Mouse (Mus musculus) liver, adult 2 months (tissue): ENCODE measurements at regions not wholly inside any gene's neighbourhood (a gene's known extent, or its start where the extent isn't known, plus 50 kb on each side); places are given as distances from the start of the nearest gene placed in this dataset.

Experiments used
- DNase-seq: peaks from one replicate; pipeline ENCODE4 v3.0.0-alpha.2; 2011; ENCODE audit warnings: low read depth, low spot score; ENCODE audit errors: extremely low read depth
- H3K27ac ChIP-seq: fragments of 200-500 bp; replicated peaks from 2 replicates; pipeline ENCODE4 v1.5.1; 2012; ENCODE audit warnings: low read depth, mild to moderate bottlenecking, control low read depth, inconsistent platforms, low read length; ENCODE audit not compliant: insufficient read depth
- H3K27me3 ChIP-seq: fragments of 200-500 bp; 2 replicates; pipeline ENCODE4 v1.6.1; 2012; ENCODE audit warnings: mild to moderate bottlenecking, moderate library complexity, low read length, inconsistent platforms; ENCODE audit not compliant: control insufficient read depth, insufficient read depth
- H3K36me3 ChIP-seq: fragments of 200-500 bp; 2 replicates; pipeline ENCODE4 v1.6.1; 2012; ENCODE audit warnings: low read length, inconsistent platforms; ENCODE audit not compliant: control insufficient read depth, insufficient read depth
- H3K4me1 ChIP-seq: fragments of 200-500 bp; 2 replicates; pipeline ENCODE4 v1.6.1; 2011; ENCODE audit warnings: low read length; ENCODE audit not compliant: control insufficient read depth, insufficient read depth
- H3K4me3 ChIP-seq: fragments of 200-500 bp; 2 replicates; pipeline ENCODE4 v1.5.1; 2011; ENCODE audit warnings: low read depth, mild to moderate bottlenecking, control low read depth, low read length, moderate library complexity; ENCODE audit not compliant: insufficient read depth
- H3K79me2 ChIP-seq: fragments of 200-500 bp; 2 replicates; pipeline ENCODE4 v1.6.1; 2012; ENCODE audit warnings: inconsistent platforms, mild to moderate bottlenecking, low read length, moderate library complexity; ENCODE audit not compliant: control insufficient read depth, insufficient read depth
- H3K9ac ChIP-seq: fragments of 200-500 bp; 2 replicates; pipeline ENCODE4 v1.6.1; 2012; ENCODE audit warnings: low read depth, mild to moderate bottlenecking, control low read depth, inconsistent platforms, low read length
- CTCF ChIP-seq: fragments of 200-500 bp; IDR thresholded peaks from 2 replicates; pipeline ENCODE4 v1.5.1; 2011; ENCODE audit warnings: low read depth, low read length, control low read depth
- POLR2A ChIP-seq: fragments of 200-500 bp; IDR thresholded peaks from 2 replicates; pipeline ENCODE4 v1.6.1; 2011; ENCODE audit warnings: low read length, control low read depth; ENCODE audit not compliant: insufficient read depth; ENCODE audit errors: extremely low read depth
- WGBS: fragments of 180-500 bp; shearing (Covaris S2); methylation state at CpG from one replicate; pipeline ENCODE4 v1.1.7; 2018; 5-methylcytosine and 5-hydroxymethylcytosine counted together

- Histone ChIP-seq H3K9ac (no peak overlapping the region), H3K36me3 (no peaks in the 10 kb centered on the region), H3K4me1 (no peaks in the 10 kb centered on the region), H3K27me3 (no peaks in the 10 kb centered on the region), H3K27ac (no peak overlapping the region), H3K4me3 (no peak overlapping the region), H3K79me2 (no peaks in the 10 kb centered on the region)
- 68% methylated on average over 4 of the region's 4 CpGs for WGBS
- no peak for DNase-seq
- TF ChIP-seq POLR2A (no peak), CTCF (no peak)
These were observed 2841.7 kb downstream of the Poteg start for GRCm38 (mm10) chr8:30289169-30289568.

- Histone ChIP-seq H3K27me3 (no peaks in the 10 kb centered on the region), H3K36me3 (no peaks in the 10 kb centered on the region), H3K9ac (no peak overlapping the region), H3K79me2 (no peaks in the 10 kb centered on the region), H3K27ac (no peak overlapping the region), H3K4me3 (no peak overlapping the region), H3K4me1 (no peaks in the 10 kb centered on the region)
- DNase-seq, result no peak
- TF ChIP-seq CTCF (no peak), POLR2A (no peak)
These were observed 2883.7 kb downstream of the Poteg start for GRCm38 (mm10) chr8:30331201-30331600.

GRCm38 (mm10) chr8:30333352-30333751 is 2885.9 kb downstream of the Poteg start:
- TF ChIP-seq CTCF (no peak), POLR2A (no peak)
- Histone ChIP-seq H3K4me1 (no peaks in the 10 kb centered on the region), H3K79me2 (no peaks in the 10 kb centered on the region), H3K36me3 (no peaks in the 10 kb centered on the region), H3K27me3 (no peaks in the 10 kb centered on the region), H3K27ac (no peak overlapping the region), H3K4me3 (no peak overlapping the region), H3K9ac (no peak overlapping the region)
- no peak for DNase-seq
- 73% methylated on average over 3 of the region's 3 CpGs for WGBS

GRCm38 (mm10) chr8:30359464-30359863 is 2912.0 kb downstream of the Poteg start:
- DNase-seq, result no peak

GRCm38 (mm10) chr8:30365721-30366120 is 2918.3 kb downstream of the Poteg start:
- H3K27ac ChIP-seq, result no peak overlapping the region
- H3K27me3 ChIP-seq, result no peaks in the 10 kb centered on the region
- TF ChIP-seq POLR2A, result no peak
- TF ChIP-seq CTCF, result no peak
- DNase-seq, result no peak
- no peaks in the 10 kb centered on the region for H3K79me2 ChIP-seq
- H3K4me1 ChIP-seq, result no peaks in the 10 kb centered on the region
- no peak overlapping the region for H3K4me3 ChIP-seq
- WGBS, result 81% methylated on average over 2 of the region's 2 CpGs
- H3K36me3 ChIP-seq, result no peaks in the 10 kb centered on the region
- H3K9ac ChIP-seq, result no peak overlapping the region

More at GRCm38 (mm10) chr8:30359464-30359863, 2912.0 kb downstream of the Poteg start:
- no peaks in the 10 kb centered on the region for H3K79me2 ChIP-seq
- H3K36me3 ChIP-seq, result no peaks in the 10 kb centered on the region
- WGBS, result 87% methylated on average over 1 of the region's 1 CpGs
- H3K4me1 ChIP-seq, result no peaks in the 10 kb centered on the region
- H3K4me3 ChIP-seq, result no peak overlapping the region
- H3K27me3 ChIP-seq, result no peaks in the 10 kb centered on the region
- TF ChIP-seq POLR2A (no peak), CTCF (no peak)
- H3K27ac ChIP-seq, result no peak overlapping the region
- no peak overlapping the region for H3K9ac ChIP-seq

GRCm38 (mm10) chr8:30391936-30392335 is 2944.5 kb downstream of the Poteg start:
- Histone ChIP-seq H3K36me3 (no peaks in the 10 kb centered on the region), H3K79me2 (no peaks in the 10 kb centered on the region), H3K27me3 (no peaks in the 10 kb centered on the region), H3K27ac (no peak overlapping the region), H3K4me1 (no peaks in the 10 kb centered on the region), H3K4me3 (no peak overlapping the region), H3K9ac (no peak overlapping the region)
- 60% methylated on average over 2 of the region's 2 CpGs for WGBS
- TF ChIP-seq CTCF, result no peak
- TF ChIP-seq POLR2A, result no peak
- DNase-seq, result no peak
